Mouse (Mus musculus): ENCODE results near the gene Gnptab.
A peak's percentile ranks its signal among the peaks of the same experiment; 100 is the strongest.

The Gnptab gene

DNA sequence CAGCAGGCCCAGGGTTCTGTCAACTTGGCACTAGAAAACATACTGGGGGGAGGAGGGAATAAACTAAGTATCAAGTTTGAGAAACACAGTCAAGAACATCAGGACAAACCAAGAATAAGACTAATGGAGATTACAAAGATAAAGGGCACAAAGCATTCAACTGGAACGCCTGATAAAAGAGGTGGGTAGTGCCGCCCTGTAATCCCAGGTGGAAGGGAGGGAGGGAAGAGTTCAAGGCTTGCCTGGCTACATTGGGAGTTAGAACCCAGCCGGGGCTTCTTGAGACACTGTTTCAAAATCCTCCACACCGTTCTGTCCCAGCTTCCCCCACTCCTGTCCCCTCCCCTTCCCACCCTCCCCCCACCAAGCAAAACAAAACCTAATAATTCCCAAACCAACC lies 1.3 kb upstream of the Gnptab start:
- DNase-seq = no peak

DNA sequence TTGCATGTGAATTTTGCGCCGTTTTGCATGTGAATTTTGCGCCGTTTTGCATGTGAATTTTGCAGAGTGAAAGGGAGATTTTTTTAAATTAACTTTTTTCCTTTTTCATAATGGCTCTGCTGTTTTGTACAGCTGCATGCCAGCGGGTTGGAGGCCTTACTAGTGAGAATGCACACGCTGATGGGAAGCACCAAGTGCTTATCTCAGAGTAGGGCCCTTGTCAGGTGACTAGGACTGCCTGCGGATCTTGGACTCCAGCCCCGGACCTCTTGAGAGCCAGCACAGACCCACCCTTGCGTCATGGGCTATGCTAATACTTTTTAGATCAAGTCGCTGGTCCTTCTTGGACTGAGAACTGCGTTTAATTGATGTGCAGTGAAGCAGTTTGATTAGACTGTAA lies 1.1 kb downstream of the Gnptab start:
- no peak for DNase-seq

DNA sequence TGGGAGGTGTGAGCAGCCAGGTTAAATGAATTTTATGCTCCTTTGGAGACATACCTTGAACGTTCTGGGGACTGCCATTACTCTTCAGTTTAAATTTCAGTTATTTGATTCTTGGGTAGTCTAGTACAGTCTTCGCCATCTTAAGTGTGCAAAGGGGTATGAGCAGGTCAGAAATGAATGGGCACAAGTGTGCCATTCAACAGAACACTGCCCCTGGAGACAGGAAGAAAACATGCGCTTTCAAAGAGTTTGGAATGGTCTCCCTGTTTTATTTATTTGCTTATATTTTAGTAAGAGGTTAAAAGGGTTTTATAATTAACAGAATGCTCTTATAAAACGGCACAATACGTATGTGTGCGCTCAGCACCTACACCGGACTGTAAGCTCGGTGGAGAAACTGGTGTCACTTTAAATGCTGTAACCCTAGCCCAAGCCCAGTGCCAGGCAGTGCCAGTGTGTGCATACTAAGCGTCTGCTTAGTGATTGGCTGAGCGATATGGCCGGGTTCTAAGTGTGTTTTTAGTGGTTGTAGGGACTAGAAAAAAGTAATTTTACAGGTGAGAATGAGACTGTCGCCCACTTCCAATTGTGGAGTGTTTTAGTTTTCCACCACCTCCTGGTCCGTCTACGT lies 1.6 kb downstream of the Gnptab start:
- DNase-seq = no peak

DNA sequence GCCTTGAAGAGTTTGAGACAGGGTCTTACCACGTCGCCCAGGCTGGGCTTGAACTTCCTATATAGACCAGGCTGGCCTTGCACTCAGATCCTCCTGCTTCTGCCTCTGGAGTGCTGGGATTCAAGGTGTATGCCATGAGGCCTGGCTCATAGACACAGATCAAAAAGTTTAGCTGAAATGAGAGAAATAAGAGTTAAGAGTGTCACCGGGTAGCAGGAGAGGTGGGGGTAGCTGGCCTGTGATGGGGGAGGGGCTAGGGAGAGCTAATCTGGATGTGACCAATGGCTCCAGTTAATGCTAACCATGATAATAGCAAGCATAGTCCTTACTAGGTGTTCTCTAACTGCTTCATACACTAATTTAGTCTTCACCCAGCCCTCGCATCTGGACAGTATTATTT lies 2.4 kb downstream of the Gnptab start:
- DNase-seq = no peak

DNA sequence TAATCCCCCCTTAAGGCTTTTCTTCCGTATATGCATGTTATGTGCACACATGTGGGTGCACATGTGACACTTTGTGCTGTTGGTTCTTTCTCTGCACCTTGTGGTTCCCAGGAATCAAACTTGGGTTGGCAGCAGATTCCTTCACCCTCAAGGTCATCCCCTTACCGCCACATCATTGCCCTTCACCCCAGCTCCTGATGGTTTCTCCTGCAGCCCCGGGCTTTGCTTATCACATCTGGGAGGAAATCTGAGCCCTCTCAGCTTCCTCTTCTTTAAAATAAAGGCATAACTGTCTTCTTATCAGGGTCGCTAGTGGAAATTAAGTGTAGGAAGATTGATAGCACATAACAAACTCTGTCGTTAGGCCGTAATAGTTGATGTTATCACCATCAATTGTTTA lies 3.1 kb downstream of the Gnptab start:
- no peak for DNase-seq

DNA sequence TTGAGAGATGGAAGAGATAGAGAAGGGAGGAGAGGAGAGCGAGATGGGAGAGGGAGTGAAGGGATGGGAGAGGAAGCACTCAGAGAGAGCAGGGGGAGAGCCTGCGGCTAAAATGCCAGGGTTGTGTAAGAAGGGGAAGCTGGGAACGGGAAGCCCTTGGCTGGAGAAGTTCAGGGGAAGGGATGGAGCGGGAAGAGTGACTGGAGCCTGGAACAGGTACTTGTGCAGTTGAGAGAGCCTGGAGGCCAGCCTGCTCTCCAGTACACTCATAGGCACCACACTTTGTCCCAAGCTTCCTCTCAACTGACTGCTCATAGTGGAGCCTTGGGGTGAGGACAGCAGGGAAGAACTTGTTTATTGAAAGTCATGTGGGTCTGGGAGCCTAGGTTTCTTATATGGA lies 4.5 kb downstream of the Gnptab start:
- no peak for DNase-seq

DNA sequence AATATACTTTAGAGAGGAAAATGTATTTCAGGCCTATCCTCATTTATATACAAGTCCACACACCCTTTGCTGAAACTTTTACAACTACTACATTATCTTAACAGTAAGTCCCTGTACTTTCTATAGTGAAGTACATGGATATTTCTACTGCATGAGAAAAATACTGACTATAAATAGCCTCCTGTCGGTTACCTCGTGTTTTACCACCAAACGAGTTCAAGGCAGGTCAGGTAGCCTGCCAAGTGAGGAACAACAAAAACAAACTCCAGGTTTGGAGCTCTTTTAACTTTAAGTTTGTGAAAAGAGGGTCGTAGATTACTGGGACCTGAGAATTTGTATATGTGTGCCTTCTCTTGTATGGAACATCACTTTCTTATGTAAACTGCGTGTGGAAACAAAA lies 5.1 kb downstream of the Gnptab start:
- DNase-seq = no peak

DNA sequence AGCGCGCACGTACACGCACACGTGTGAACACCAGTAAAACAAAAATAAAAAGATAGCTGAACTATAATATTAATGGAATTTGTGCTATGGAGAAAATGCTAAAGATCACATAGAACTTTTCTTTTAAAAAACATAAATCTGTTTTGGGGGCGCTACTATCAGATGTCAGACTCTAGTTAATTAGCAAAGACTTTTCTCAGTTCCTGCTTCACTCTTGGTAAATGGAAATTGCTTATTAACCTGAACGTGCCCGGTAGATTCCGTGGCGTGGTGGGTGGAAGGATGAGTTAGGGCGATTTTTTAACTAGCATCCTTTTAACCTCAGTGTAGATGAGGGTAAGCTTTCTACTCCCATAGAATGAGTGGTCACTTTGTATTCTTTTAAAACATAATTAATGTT lies 6.4 kb downstream of the Gnptab start:
- no peak for DNase-seq

DNA sequence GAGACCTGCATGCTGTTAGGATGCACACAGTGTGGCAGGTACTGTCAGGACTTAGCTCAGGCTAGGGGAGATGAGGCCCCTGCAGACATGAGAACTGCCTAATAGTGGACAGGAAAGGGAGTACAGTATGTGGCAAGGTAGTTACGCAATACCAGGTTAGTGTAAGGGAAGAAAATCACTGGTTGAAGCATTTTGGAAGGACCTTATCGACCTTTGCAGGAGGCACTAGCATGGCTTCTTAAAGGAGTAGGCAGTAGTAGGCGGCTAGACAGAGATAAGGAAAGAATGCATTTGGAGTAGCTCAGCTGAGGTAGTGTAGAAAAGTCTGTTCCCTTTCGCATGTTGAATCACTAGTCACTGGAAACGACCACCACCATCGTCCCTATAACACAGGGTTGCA lies 6.8 kb downstream of the Gnptab start:
- no peak for DNase-seq

DNA sequence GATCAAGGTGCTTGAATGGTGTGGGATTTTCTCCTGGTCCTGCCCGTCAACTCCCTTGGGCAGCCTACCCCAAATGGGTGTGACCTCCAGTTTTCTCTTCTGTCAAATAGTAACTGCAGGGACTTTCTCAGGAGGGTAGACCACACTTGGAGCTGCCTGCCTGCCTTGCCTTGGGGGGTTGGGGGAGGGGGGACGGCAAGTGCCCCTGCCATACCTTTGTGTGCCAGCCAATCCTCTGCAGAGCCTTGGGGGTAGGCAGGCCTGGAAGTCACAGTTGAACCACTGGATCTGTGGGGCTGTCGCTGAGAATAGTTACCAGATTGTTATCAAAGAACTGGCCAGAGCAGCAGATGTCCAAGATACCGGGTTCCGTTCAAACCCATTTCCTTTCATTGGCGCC lies 7.3 kb downstream of the Gnptab start:
- no peak for DNase-seq

DNA sequence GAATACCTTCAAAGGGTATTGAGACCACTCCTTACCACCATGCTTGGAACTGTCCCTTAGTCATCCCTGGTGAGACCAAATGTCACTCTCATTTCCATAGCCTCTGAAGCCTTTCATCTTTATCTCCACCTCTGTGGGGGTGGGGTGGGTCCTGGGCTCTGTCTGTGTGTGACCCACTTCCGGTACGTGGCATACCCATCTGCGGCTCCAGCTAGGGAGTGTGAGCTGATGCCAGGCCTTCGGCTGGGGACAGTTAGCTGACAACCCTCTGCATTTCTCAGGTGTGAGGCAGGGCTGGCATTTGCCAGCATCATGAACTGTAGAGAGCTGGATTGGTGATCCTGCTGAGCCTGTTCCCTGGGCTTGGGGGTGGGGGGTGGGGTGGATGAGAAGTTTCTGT lies 10.6 kb downstream of the Gnptab start:
- DNase-seq = peak; percentile 65 to 76

DNA sequence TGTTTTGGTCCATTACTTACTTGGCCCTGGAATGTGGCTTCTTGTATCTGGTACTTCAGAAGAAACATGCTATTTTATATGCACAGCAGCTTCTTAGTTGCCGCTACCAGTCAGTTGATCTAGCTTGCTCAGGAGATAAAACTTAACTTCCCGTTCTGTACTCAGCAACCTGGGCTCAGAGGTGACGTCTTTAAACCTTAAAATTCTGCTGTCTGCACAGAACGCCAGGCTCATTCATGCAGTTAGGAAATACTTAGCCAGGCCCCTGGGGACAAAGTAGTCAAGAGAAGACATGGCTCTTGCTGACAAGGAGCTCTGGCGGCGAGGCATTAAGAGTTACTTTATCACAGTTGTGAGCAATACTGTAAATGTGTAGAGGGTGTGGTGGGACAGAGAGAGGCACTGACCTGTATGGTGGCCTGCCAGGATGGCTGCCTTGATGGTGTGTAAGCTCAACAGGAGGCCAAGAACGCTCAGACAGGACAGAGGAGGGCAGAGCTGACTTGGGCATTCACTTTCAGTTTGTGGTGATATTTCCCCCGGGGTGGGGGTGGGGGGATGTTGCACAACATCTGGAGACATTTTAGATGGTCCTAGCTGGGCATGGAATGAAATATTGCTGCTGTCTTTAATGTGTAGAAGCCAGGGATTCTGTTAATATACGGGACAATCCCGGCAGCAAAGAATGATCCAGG lies 11.3 kb downstream of the Gnptab start:
- peak in 1 of 2 experiments; percentile 25 for DNase-seq

DNA sequence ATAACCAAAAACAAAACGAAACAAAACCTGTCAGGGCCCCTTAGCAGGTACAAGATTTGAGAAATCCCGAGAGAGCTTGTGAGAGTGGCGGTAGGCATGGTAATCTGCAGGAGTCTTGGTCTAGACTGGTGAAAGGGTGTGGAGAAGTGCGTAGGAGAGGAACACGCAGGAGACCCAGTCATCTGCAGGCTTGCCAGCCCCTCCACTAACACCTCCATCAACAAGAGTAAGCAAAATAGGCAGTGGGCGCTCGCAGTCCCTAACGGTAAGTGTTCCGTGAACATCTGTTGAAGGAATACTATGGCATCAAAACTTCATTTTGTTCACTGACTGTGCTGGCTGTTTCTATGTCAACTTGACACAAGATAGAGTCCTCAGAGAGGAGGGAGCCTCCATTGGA lies 12.6 kb downstream of the Gnptab start:
- no peak for DNase-seq

DNA sequence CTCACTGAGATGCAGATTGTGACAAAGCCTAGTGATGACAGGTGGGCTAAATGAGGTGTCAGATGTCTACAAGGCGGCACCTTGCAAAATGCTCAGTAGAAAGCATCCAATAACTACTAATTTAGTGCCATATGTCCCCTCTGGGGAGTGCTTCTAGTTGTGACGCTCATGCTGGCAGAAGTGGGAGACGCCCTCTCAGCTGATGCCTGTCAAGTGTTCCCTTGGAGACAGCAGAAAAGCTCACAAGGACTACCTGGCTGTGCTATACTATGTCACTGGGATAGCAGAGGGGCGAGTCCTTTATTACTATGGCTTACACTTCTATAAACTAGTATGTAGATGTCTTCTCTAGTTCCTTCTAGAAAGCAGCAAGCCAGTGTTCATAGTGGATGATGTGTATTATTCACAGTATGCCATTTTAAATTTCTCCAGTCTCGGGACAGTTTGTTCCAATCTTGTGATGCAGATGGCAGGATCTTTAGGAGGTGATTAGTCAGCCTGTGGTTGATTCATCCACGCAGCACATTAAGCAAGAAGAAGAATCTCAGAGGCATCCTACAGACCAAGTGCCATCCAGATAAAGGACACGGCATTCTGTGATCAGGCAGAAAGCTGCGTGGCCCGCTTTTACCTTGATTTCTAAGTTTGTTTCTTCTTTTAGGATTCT lies 13.4 kb downstream of the Gnptab start:
- no peak for DNase-seq

DNA sequence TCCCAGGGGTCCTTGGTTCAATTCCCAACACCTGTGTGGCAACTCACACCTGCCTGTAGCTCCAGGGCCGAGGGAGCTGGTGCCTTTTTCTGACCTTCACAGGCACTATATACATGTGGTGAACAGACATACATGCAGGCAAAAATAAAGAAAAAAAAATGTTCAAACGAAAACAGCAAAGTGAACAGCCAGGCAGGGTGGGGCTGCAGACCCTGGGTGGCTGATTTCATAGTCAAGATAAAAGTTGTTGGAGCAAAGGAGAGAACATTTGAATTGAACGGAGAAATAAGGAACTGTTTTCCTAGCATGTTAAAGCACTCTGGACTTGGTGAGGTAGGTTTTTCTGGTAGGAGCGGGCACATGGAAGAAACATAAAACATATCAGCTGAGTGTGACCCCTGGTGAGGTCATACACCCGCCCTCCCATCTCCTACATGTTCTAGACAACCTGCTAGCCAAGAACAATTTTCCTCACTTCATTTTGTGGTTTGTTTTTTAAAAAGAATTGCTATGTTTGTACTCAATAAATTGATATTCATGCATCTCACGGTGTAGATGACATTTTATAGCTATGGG lies 19.8 kb downstream of the Gnptab start:
- no peak for DNase-seq

DNA sequence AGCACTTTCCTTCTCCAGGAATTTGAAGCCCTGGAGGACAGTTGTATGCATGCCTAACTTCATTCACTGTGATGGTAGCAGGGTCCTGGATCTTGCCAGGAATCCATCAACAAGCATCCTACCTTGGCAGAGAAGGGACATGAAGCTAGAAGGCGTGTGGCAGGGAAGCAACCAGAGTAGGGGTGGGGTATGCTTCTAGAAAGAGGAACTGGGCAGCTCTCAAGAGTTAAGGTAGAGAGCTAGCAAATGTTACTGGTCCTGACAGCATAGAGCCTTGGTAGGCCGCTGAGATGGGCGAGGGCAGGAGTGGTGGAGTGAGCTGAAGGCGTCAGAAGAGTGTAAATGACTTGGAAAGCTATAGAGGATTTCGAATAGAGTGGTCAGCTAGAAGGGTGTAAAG lies 20.3 kb downstream of the Gnptab start:
- DNase-seq = no peak

DNA sequence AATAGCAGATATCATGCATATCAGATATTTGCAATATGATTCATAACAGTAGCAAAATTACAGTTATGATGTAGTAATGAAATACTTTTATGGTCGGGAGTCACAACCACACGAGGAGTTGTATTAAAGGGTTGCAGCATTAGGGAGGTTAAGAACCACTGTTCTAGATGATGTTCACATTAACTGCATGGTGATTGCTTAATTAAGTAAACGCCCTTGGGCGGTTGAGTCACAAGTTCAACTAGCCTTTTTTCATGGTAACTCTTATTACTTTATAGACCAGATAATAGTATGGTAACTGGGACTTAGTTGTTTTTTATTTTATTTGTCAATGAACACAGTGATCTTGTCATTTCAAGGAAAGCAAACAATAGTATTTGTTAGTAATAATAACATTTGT lies 24.1 kb downstream of the Gnptab start:
- no peak for DNase-seq

DNA sequence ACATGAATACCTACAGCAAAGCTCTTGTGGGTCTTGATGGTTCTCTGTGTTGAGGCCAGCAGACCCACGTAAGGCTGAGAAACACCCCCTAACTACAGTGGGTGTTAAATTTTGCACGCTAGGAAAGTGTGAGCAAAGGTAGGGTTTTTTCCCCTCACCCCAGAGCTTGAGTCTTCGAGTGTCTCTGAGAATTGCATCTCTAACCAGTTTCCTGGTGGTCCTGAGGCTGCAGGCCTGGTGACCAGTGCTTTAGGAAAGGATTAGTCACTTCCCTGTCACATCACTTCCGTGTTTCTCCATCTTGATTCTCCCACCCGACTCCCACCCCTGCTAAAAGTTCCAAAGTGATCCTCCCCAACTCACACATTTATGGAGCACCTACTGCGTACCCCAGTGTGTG lies 25.3 kb downstream of the Gnptab start:
- DNase-seq = no peak

DNA sequence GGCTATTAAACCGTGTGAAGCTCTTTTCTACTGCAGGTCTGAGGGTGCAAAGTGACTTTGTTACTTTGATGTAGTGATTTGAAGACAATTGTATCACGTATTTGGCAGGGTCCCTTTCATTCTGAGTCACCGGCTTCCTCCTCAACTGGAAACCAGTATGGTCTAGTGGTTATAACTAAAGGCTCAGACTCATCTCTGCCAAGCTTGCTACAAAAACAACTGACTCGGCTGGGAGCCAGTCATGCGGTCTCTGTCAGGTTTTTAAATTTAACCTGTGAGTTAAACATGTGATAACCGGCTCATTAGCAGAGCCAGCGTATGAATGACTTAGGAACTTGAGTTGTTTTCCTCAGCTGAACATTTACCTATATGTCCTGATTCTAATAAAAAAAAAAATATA lies 26.9 kb downstream of the Gnptab start:
- no peak for DNase-seq

DNA sequence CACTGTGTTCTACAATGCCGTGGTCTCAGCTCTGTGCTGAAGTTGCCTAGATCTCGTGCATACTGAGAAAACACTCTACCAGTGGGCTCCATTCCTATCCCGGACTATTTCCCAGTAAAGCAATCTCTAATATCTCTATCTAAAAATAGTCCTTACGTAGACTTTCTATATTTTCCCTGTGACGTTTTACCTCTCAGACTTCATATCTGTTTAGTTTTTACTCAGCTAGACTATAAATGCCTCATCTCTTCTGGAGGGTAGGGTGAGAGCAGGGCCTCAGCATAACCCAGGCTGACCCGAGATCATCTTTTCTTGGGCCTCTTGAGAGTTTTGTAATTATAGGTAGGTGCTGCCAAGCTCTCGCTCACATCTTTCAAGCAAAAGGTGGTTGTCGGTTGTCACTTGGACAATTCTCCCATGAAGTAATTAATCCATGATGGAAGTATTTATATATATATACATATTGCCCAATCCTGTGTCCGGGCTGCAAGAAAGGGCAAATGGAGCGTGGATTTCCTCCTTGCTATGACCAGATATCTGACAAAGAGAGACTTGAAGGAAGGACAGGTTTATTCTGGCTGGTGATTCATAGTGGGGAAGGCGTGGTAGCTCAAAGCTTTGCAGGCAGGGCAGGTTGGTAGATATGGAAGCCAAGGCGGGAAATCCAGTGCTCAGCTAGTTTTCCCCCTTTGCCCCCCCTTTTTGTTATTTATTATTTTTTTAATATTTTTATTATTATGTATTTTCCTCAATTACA lies 29.1 kb downstream of the Gnptab start:
- DNase-seq = no peak

DNA sequence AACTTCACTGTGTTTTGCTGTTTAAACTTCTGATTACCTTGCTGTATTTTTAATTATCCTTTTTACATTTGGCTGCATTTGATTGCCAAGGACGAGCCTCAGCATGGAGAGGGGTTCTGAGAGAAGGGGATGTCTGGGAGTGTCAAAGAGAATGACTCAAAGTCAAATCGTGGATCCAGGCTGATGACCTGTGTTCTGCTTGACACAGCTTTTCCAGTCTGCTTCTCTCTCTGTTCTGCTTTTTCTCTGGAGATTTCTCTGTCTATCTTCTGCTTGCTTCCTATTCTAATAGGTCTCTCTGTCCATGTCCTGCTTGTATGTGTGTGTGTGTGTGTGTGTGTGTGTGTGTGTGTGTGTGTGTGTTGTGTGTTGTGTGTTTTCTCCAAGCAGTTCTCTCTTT lies 30.8 kb downstream of the Gnptab start:
- no peak for DNase-seq

DNA sequence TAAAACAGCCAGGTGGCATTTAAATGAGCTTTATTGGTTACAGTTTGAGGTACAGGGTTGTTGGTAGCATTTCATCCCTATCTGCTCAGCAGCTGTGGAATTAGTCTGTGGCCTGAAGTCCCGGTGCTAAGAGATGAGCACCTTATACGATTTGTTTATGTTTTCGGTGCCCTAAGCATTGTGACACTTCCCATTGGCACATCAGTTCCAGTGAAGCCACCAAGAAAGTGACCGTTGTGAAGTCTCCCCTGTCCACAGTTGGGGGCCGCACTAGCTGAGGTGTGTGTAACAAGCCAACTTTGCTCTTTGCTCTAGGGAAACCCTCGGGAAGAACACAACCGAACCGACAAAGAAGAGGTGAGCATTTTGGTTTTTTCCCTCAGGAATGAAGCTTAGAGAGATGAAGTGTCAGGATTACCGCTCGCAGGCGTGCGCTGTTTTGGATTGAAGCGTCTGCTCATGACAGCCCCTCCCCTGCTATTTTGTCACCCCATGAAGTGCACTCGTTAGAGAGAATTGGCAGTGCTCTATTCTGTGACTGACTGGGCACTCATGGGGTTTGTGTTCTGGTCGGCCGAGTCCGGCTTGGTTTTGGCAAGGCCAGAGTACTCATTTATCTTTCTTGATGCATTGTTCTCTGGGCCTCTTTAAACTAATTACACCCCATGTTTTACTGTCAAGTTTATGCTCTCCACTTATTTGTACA lies 33.5 kb downstream of the Gnptab start:
- no peak for DNase-seq

DNA sequence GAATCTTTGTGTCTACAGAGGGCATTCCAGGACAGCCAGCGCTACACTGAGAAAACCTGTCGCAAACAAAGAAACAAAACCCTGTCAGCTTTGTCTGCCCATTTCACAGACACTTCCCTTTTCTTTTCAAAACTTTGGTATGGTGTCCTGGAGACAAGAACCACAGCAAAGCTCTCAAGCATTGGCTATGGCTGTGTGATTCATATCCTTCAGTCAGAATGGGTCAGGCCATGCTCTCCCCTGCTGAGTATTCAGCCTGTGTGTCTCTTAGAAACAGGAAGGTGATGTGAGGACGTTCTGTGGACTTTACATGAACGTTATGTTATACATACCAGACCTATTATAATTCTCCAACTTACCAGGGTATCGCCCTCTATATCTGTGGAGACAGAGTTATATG lies 38.8 kb downstream of the Gnptab start:
- no peak for DNase-seq

Data from thymus, adult 18-20 months (tissue).